7 mouse cellular contexts compared by ENCODE assay signal in the genomic region with DNA sequence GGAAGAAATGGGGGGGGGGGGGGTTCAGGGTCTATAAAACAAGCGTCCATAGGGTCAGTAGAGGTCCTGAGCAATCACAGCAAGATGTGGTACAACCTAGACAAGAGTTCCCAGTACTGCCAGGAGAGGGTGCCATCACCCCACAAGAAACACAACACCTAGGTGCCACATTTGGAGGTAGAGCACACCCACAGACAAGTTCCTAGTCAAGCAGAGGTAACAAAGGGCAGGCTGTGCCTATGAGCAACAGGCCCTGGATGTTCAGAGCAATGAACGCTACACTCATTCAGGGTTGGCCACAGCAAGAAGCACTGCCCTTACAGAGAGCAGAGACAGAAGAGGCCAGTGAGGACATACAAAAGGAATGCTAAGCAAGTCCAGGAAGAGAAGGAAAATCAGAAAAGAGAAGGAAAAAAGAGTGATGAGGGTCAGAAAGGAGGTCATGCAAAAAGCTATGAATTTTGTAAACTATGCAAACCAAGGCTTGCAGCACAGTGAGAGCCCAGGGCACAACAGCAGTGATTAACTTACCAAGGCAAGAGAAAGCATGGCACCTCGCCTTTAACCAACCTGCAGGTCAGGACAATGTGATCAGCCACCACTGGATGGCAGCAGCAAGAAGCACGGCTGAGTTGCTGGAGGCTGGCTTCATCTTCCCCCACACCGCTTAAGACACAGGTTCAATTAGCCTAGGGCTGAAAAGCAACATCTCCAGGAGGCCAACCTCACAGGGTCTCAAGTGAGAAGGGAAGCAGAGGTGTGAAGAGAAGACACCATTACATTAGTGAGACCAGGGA. TPM values are rescaled to one million over a fixed set of nuclear protein-coding genes. Genes with fewer than 3 reads are reported as not detected.
DNase-seq lines count a peak whose midpoint lies in the region; ATAC-seq and TF ChIP-seq lines count a peak whose summit lies in the region.

No protein-coding gene starts in this region.

- H3K9ac ChIP-seq in intestine, postnatal 0 days (ENCODE audit: low read depth, low read length) = no peak overlapping the region
- no peak overlapping the region for H3K9ac ChIP-seq in midbrain, embryonic 14.5 days (replicated peaks; ENCODE audit: low read length)

- H3K4me1 ChIP-seq in intestine, postnatal 0 days (replicated peaks; ENCODE audit: control insufficient read depth, insufficient read depth, low read length) = no peaks in the 10 kb centered on the region
- H3K4me1 ChIP-seq in midbrain, embryonic 14.5 days (ENCODE audit: control insufficient read depth, insufficient read depth, low read length) = no peaks in the 10 kb centered on the region

- no peaks in the 10 kb centered on the region for H3K9me3 ChIP-seq in intestine, postnatal 0 days (ENCODE audit: control insufficient read depth)
- H3K9me3 ChIP-seq in midbrain, embryonic 14.5 days (ENCODE audit: control insufficient read depth, low read length) = no peaks in the 10 kb centered on the region

- no peak overlapping the region for H3K4me3 ChIP-seq in intestine, postnatal 0 days (ENCODE audit: low read depth, low read length)
- H3K4me3 ChIP-seq in midbrain, embryonic 14.5 days (replicated peaks; ENCODE audit: low read depth, low read length) = no peak overlapping the region

- H3K4me2 ChIP-seq in intestine, postnatal 0 days (replicated peaks; ENCODE audit: low read depth) = no peak overlapping the region
- no peak overlapping the region for H3K4me2 ChIP-seq in midbrain, embryonic 14.5 days (ENCODE audit: low read length)

- no peak overlapping the region for H3K27ac ChIP-seq in intestine, postnatal 0 days (ENCODE audit: low read depth, low read length)
- no peak overlapping the region for H3K27ac ChIP-seq in midbrain, embryonic 14.5 days (replicated peaks; ENCODE audit: low read depth, low read length)

- H3K27me3 ChIP-seq in intestine, postnatal 0 days (replicated peaks; ENCODE audit: control insufficient read depth, insufficient read depth, low read length) = no peaks in the 10 kb centered on the region
- no peaks in the 10 kb centered on the region for H3K27me3 ChIP-seq in midbrain, embryonic 14.5 days (ENCODE audit: control insufficient read depth, insufficient read depth, low read length)

- H3K36me3 ChIP-seq in intestine, postnatal 0 days (ENCODE audit: control insufficient read depth, insufficient read depth) = peaks cover 80% of the 10 kb centered on the region
- H3K36me3 ChIP-seq in midbrain, embryonic 14.5 days (ENCODE audit: control insufficient read depth, insufficient read depth, low read length) = peaks cover 75% of the 10 kb centered on the region

- intact Hi-C loops in gastrocnemius, postnatal 36 days (cut with DNase I) = loop anchor here (2.0 to 10.0 kb wide), 2 partner anchors 136 to 328 kb away; no protein-coding TSS in a partner anchor
- intact Hi-C loops in left cerebral cortex, postnatal 36 days (cut with DNase I) = loop anchor here (2.0 to 5.0 kb wide), 3 partner anchors 60 to 335 kb away; partner anchors contain the start of gene Taf4

- 39% methylated on average over 5 of the region's 5 CpGs for WGBS in intestine, postnatal 0 days
- WGBS in midbrain, embryonic 14.5 days = 36% methylated on average over 5 of the region's 5 CpGs

- TF ChIP-seq CTCF in intestine, postnatal 0 days (IDR thresholded peaks at IDR 0.05; ENCODE audit: low read depth) = peak; percentile 91

- peak; percentile 63 for DNase-seq in adrenal gland, adult 18-20 months (ENCODE audit: low spot score in 2 of 2)
- DNase-seq in embryo, embryonic 10 days (ENCODE audit: low spot score) = peak; percentile 82
- DNase-seq in gastrocnemius, postnatal 36 days = peak; percentile 48 to 56
- DNase-seq in left cerebral cortex, postnatal 36 days (ENCODE audit: low spot score in 2 of 2) = peak; percentile 47 to 60
- peak; percentile 85 for DNase-seq in midbrain, embryonic 14.5 days
- peak; percentile 25 for DNase-seq in spleen, adult 12 weeks (ENCODE audit: low spot score)

- peak; percentile 72 for ATAC-seq in intestine, postnatal 0 days
- ATAC-seq in midbrain, embryonic 14.5 days (ENCODE audit: low FRiP score, low TSS enrichment) = peak; percentile 73; the same call in 1 of the 2 replicates

RNA-seq across cellular contexts. Expression of gene Taf4, which starts 59.4 kb away (rescaled TPM):
- 10 to 100 TPM; 17.2 to 19.9 TPM for total RNA-seq in adrenal gland, adult 18-20 months (2021)
- total RNA-seq in gastrocnemius, postnatal 36 days (2021) = 1 to 10 TPM; 6.6 to 8.3 TPM
- 2.3 and 3.0 TPM in 2 replicates for polyA plus RNA-seq in intestine, postnatal 0 days (2015; fragmentation: Nextera tagmentation; extraction: Ambion mirVana)
- 10 to 100 TPM; 15.8 to 24.3 TPM for total RNA-seq in left cerebral cortex, postnatal 36 days (2021)
- polyA plus RNA-seq in midbrain, embryonic 14.5 days (2014; fragmentation: Nextera tagmentation; extraction: Ambion mirVana) = 5.4 and 5.9 TPM in 2 replicates

Comparison
In these comparisons a context has a peak if more than half of its experiments do, and no peak if none do; other contexts are left out.
1. DNase-seq: peak in every context shown above with its lines; median percentile 85 in midbrain, embryonic 14.5 days; 82 in embryo, embryonic 10 days; 63 in adrenal gland, adult 18-20 months; 54 in left cerebral cortex, postnatal 36 days; 52 in gastrocnemius, postnatal 36 days; 25 in spleen, adult 12 weeks.